Mouse (Mus musculus) kidney, adult 8-10 months (tissue): ENCODE measurements around the gene Zc3h6.
A peak's percentile ranks its signal among the peaks of the same experiment; 100 is the strongest.

Experiments used
- DNase-seq, 2 experiments: peaks; one replicate each; pipeline ENCODE4 v3.0.0; 2022

The Zc3h6 gene

DNA sequence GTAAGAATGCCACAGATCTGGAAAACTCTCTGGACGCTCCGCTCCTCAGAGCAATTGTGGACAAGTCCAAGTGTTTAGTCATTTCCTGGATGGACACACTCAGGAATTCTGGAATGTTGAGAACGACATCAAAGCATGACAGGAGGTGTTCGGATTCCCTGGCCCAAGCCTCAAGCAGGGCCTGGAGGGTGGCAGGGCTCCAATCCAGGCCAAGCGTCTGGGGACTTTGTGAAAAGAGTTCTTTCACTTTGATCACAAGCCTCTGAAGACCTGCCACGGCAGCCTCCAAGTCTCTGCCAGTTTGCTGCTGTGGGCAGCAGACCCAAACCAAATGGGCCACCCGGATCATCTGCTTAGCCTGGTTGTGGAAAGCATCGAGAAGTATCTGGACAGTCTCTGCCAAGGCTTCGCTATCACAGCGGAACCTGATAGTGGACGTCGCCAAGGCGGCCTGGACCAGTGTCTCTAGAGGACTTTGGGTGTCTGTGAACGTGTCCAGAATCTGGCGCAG lies 71.3 kb downstream of the Zc3h6 start:
- DNase-seq = no peak

DNA sequence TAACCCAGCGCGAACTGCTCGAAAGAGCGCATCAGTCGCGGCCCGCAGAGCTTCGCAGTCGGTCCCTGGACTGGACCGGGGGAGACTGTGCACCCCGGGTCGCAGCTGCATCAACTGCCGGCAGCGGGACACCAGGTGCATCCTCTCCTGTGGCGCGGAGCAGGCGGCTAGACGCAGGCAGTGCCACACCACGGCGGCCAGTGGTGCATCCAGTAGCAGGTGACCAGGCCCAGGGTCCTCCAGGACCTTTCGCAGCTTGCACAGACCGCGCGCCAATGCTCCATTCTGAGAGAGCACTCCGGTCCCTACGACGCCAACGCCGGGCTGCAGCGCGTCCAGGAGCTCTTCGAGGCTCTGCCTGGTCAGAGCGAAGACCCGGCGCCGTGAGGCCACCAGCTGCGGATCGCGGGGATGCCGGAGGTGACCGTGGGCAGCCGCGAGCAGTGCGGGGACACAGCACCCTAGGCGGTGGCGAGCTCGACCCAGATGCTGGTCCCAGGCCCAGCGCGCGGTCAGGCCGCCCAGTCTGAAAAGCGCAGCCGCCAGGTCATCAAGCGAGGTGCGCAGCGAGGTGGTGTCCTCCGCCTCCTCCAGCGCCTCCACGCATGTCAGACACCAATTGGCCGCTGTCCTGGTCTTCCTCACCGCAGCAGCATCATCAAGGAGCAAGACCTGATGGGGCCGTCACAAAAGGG lies 71.9 kb downstream of the Zc3h6 start:
- no peak for DNase-seq

GRCm38 (mm10) chr2:129040567-129040966 lies 73.4 kb downstream of the Zc3h6 start:
- DNase-seq = no peak

DNA sequence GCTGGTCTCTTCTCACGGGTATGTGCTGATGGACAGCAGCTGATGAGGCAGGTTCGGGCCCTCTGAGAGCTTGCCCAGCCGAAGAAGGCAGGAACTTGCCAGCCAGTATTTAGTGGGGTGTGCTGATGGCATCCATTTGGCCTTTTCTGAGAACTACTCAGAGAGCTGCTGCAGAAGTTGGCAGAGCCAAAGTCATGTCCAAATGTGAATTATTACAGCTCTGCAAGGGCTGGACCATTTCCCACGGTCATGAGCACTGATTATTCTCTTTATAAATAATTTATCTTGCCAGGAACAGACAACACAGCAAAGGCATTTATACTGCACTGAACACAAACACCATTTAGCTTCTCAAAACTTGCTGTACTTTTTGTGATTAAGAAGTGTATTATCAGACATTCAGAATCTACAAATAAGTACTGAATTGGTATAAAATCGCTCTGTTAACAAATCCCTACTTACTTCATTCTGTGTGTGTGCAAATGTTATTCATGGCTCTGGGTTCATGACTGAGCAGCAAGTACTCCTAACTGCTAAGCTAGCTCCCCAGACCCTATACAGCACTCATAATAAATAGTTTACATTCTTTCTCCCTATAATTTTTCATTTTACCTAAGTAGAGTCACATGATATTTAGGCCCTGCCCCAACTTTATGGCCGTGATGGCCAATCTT lies 79.1 kb downstream of the Zc3h6 start:
- DNase-seq = no peak

DNA sequence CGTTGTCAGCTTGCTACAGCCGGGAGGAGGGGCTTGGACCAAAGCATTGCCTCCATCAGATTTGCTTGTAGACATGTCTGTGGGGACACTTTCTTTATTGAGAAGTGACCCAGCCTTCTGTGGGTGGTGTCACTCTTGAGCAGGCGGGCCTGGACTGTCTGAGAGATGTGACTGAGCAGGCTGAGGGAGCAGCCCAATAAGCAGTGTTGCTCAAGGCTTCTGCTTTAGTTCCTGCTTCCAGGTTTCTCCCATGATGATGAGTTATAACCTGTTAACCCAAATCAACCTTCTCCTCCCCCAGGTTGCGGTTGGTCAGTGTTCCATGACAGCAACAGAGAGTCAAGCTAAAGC lies 79.6 kb downstream of the Zc3h6 start:
- no peak for DNase-seq

DNA sequence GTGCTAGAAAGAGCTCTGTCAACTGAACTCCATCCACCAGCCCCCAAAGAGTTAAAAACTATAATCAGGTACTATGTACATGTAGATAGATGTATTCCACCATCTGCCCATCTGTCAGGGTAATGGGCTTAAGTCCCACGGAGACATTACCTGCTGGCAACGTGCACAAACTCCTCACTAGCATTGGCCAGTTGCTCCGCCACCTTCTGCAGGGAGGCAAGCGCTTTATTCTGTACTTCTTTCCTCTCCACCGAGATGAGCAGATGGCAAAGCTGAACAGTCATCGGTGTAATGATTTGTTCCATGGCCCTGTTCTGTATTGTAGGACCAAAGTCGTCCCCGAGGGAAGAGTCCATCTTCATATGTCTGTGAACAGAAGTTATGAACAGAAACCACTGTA lies 80.6 kb downstream of the Zc3h6 start, which contains the start of gene Vinac1:
Vinac1 (minus strand) TSS at position 362 of the 400 bp plus-strand sequence.
- DNase-seq = no peak

DNA sequence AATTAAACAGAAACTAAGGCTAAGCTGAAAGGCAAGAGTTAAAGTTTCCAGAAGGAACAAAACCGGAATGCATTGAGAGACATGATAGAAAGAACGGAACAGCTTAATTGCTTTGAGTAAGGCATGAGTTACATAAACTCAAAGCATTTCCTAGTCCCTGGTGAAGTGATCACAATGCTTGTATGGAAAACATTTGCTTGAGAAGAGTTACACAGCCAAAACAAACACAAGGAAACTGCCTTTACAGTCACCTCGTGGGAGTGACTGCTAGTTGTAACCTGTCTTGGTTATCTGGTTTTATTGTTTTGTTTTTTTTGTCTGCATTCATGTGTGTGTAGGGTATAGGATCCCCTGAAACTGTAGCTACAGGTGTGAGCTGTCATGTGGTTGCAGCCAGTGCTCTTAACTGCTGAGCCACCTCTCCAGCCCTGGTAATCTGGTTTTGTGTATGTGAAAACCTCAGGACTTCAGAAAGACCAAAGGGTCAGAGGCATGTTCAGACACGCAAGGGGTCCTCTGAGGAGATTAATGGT lies 85.3 kb downstream of the Zc3h6 start:
- DNase-seq = no peak

DNA sequence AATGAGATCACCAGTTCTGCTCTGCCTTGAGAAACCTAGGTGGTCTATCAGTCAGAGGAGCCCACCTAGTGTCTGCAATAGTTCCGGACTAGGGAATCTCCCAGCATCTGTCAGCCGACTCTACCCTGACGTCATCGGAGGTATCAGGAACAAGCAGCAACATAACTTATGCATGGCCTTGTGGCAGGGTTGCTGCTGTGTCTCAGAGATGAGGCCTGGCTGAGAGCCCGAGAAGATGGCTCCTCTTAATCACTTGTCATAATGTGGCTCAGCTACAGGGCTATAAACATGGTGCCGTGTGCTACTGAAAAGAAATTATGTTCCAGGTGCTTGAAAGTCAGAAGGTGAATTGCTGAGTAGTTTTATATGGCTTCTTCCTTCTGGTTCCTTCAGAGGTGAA lies 88.5 kb downstream of the Zc3h6 start:
- no peak for DNase-seq

DNA sequence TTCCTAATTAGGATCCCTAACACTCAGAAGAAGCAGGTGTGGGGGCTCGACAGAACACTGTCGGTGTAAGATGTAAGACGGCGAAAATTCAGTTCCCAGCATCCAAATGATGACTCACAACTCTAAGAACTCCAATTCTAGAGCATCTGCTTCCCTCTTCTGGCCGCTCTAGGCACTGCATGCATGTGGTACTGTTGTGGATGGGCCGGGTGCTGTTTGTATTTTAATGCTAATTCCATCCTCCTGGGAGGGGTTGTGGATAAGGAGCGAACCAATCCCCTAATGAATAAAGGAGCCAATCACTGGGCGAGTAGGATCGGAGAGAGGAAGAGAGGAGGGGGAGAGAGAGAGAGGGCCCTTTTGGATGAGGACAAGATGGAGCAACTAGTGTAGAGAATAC lies 89.4 kb downstream of the Zc3h6 start:
- peak in 1 of 2 experiments; percentile 23 for DNase-seq

- no peak for DNase-seq
Observed at GRCm38 (mm10) chr2:129057256-129057655, 90.1 kb downstream of the Zc3h6 start.

DNA sequence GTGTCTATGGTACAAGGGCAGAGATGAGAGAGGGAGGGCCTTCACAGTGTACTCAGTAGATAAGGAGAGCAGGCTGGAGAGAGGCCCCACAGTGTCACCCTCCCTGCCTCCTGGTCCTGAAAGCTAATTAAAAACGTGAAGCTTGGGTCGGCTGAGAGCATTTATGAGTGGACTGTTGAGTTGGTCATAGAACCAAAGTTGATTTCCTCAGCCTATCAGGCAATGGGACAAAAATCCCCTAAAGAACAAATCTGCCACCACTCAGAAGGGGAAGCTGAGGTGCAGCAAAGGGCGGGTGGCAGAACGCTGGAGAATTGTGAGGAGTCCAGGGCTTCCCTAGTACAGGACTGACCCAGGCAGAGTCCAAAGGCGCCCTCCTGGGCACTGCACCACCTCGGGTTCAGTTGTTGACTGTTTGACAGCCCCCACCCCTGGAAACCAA lies 90.7 kb downstream of the Zc3h6 start:
- no peak for DNase-seq

- no peak for DNase-seq
Observed at GRCm38 (mm10) chr2:129061456-129062059, 94.4 kb downstream of the Zc3h6 start.

DNA sequence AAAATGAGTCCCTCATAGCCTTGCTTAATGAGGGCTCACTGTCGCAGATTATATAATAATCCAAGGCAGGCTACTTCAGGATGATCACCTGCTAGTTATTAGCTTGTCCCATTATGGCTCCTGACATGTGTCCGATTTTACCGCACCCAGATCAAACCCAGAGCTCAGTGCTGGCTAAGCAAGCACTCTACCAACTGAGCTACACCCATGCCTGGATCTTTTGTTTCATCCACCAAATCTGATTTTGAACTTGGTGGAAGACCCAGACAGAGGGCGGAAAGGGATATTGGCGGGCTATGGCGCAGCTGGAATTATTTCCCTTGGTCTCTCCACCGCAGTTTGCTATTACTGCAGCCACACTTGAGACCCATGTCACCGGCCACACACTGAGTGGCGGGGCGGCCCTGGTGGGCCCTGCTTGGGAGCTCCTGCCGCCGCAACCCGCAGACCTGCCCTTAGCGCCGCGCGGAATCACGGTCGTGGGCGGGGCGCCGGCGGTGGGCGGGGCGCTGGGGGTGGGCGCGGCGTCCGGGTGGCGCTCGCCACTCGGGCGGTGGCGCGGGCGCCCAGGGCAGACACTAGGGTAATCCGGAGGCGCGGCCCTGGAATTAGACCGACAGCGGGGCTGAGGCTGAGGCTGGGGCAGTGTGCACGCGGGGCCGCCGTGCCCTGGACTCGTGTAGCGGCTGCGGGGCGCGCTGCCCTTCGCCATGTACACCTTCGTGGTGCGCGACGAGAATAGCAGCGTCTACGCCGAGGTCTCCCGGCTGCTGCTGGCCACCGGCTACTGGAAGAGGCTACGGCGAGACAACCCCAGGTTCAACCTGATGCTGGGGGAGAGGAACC lies 98.5 kb downstream of the Zc3h6 start, which contains the start of gene Ttl:
Ttl (plus strand) TSS at position 506 of the 846 bp plus-strand sequence.
- peak; percentile 73 to 76 for DNase-seq

DNA sequence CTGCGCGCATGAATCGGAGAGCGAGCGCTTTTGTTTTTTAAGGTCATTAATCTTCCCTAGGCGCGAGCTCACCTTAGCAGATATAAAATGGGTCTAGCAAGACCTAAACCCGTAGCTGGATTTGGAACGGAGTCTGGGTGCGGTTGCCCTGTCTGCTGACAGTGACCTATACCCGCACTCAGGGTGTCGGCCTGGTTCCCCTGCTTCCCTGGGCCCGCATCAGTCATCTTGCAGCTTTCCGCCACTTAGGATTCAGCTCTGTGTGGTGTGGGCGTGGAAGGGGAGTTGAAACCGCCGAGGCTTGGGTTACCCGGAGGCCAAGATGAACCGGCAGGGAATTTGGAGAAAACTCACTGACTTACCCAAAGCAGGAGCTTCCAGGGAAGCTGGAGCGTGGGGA lies 99.1 kb downstream of the Zc3h6 start:
- DNase-seq = peak; percentile 17 to 41
